ENCODE assay signal across 21 mouse cellular contexts in the genomic region with DNA sequence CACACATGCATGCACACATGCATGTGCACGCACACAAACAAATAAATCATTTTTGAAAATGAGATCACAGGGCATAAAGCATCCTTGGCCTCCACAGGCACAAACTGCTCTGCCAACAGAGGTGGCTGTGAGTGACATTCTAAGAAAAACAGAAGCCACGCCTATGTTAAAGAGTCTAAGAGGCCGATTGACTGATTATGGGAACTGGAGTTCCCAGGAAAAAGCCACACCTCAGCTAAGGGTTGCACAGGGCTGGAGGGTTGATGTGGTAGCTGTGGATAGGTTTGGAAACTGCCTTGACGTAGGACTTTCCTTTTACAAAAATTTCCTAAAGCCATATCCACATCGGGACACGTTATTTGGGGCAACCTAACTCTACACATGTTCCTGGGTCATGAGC. TPM values are rescaled to one million over a fixed set of nuclear protein-coding genes. Genes with fewer than 3 reads are reported as not detected.
"Had no signal": no experiment of that assay in that cellular context is flagged by ENCODE, and none has a peak within 500 bp of the region (broad histone marks: within the 10 kb centered on the region; RNA-seq: fewer than 3 reads in every experiment).

No protein-coding gene starts in this region.

- H3K4me3 ChIP-seq: limb, embryonic 12.5 days; lung, embryonic 15.5 days; megakaryocyte, embryonic 14.5 days; midbrain, embryonic 12.5 days had no signal

- DNase-seq: kidney, adult 18-20 months; kidney, postnatal 14 days; lung, postnatal 14 days; right cerebral cortex, adult 18-20 months; right cerebral cortex, postnatal 25 days; thymus, adult 2 months; thymus, postnatal 25 days had no signal

- H3K27me3 ChIP-seq: lung, embryonic 15.5 days had no signal

- ATAC-seq: inflammation-experienced regulatory T-cells, adult 6 months had no signal

- H3K9ac ChIP-seq: limb, embryonic 12.5 days; lung, embryonic 15.5 days; midbrain, embryonic 12.5 days had no signal

- H3K4me1 ChIP-seq: limb, embryonic 12.5 days; lung, embryonic 15.5 days; megakaryocyte, embryonic 14.5 days; midbrain, embryonic 12.5 days had no signal

- H3K4me2 ChIP-seq: limb, embryonic 12.5 days; lung, embryonic 15.5 days; midbrain, embryonic 12.5 days had no signal

- H3K27ac ChIP-seq: limb, embryonic 12.5 days; lung, embryonic 15.5 days; macrophage; midbrain, embryonic 12.5 days had no signal

- H3K36me3 ChIP-seq: limb, embryonic 12.5 days; lung, embryonic 15.5 days; midbrain, embryonic 12.5 days had no signal

- H3K9me3 ChIP-seq: lung, embryonic 15.5 days; midbrain, embryonic 12.5 days had no signal

RNA-seq across cellular contexts. Expression of gene Pyy, which starts 9.8 kb away (rescaled TPM):
- total RNA-seq: layer of hippocampus, postnatal 10 days; left cerebral cortex, postnatal 36 days; liver, adult 2 months; midbrain, postnatal 0 days had no signal
- polyA plus RNA-seq: inflammation-experienced regulatory T-cells, adult 6 months; kidney, embryonic 14.5 days; limb, embryonic 12.5 days; lung, embryonic 15.5 days; macrophage; midbrain, embryonic 12.5 days; midbrain, postnatal 0 days; neural tube, embryonic 14.5 days had no signal

RNA-seq across cellular contexts. Expression of gene Ppy, which starts 16.3 kb away (rescaled TPM):
- total RNA-seq: layer of hippocampus, postnatal 10 days; left cerebral cortex, postnatal 36 days; liver, adult 2 months; midbrain, postnatal 0 days had no signal
- polyA plus RNA-seq: inflammation-experienced regulatory T-cells, adult 6 months; kidney, embryonic 14.5 days; limb, embryonic 12.5 days; liver, adult 2 months; lung, embryonic 15.5 days; macrophage; midbrain, embryonic 12.5 days; midbrain, postnatal 0 days; neural tube, embryonic 14.5 days; small intestine, adult 2 months; testis, adult 2 months had no signal

RNA-seq across cellular contexts. Expression of gene Nags, which starts 27.9 kb away (rescaled TPM):
- total RNA-seq: layer of hippocampus, postnatal 10 days; left cerebral cortex, postnatal 36 days had no signal
- polyA plus RNA-seq: kidney, embryonic 14.5 days; macrophage; midbrain, embryonic 12.5 days; neural tube, embryonic 14.5 days had no signal

RNA-seq across cellular contexts. Expression of gene Mpp2, which starts 29.1 kb away (rescaled TPM):
- polyA plus RNA-seq: macrophage had no signal
